Mouse (Mus musculus) intestine, embryonic 15.5 days (tissue): ENCODE data around the gene Ntn4. TPM values are rescaled to one million over a fixed set of nuclear protein-coding genes. Genes with fewer than 3 reads are reported as not detected.

Experiments used
- ATAC-seq: fragments of 200-750 bp; cut with Nextera tagmentation; 2 replicates; pipeline ENCODE4 v1.8.0; 2017; ENCODE audit warnings: moderate TSS enrichment, moderate library complexity
- H3K27ac ChIP-seq: fragments of 300-500 bp; sonication (generic); 2 replicates; pipeline ENCODE4 v1.5.1; 2015; ENCODE audit warnings: mild to moderate bottlenecking, inconsistent platforms
- H3K27me3 ChIP-seq: fragments of 300-500 bp; sonication (generic); replicated peaks from 2 replicates; pipeline ENCODE4 v1.6.1; 2015; ENCODE audit warnings: inconsistent platforms
- H3K36me3 ChIP-seq: fragments of 300-500 bp; sonication (generic); 2 replicates; pipeline ENCODE4 v1.6.1; 2015; ENCODE audit warnings: inconsistent platforms
- H3K4me1 ChIP-seq: fragments of 300-500 bp; sonication (generic); replicated peaks from 2 replicates; pipeline ENCODE4 v1.6.1; 2015; ENCODE audit warnings: inconsistent platforms
- H3K4me2 ChIP-seq: fragments of 300-500 bp; sonication (generic); replicated peaks from 2 replicates; pipeline ENCODE4 v1.6.1; 2015; ENCODE audit warnings: mild to moderate bottlenecking, inconsistent platforms
- H3K4me3 ChIP-seq: fragments of 300-500 bp; sonication (generic); replicated peaks from 2 replicates; pipeline ENCODE4 v1.5.1; 2015; ENCODE audit warnings: inconsistent platforms
- H3K9ac ChIP-seq: fragments of 300-500 bp; sonication (generic); 2 replicates; pipeline ENCODE4 v1.6.1; 2015; ENCODE audit warnings: inconsistent platforms
- H3K9me3 ChIP-seq: fragments of 300-500 bp; sonication (generic); 2 replicates; pipeline ENCODE4 v1.6.1; 2016; ENCODE audit warnings: inconsistent platforms
- WGBS: fragments of 180-500 bp; shearing (Covaris S2); methylation state at CpG from one replicate; pipeline ENCODE4 v1.1.7; 2015; 5-methylcytosine and 5-hydroxymethylcytosine counted together
- polyA plus RNA-seq: library from polyadenylated mRNA; unstranded; fragments of >200 nt; fragmentation: Nextera tagmentation; extraction: Ambion mirVana; gene quantifications from 2 replicates; pipeline ENCODE4 v1.2.1, GENCODE M21; 2015

The Ntn4 gene
- polyA plus RNA-seq, 1 experiment from 2014 or later = 0.29 TPM

DNA sequence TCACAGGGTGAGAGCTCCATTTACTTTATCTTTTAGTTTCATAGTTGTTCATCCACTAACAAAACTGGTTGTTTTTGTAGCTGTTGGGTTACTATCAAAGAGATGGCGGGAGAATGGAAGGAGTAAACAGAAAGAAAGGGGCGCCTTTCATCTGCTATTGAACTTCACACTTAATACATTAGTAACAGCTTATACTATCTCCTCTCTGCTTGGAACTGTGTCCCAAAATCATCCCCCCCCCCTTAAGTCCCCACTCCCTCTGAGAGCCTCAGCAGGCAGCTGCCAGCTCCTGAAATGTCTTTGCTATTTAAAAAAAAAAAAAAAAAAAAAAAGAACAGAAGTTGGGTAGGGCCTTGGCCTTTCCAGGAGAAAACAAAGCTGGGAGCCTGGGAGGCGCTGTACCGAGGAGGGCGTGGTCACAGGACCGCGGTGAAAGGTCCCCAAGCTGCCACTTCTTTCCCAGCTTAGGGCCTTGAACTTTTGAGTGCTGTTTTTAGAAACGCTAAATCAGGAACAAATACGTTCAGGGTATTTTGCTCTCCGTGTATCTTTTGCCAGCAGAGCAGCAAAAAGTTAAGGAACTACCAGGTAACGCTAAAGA is 83.6 kb downstream of the Ntn4 start:
- WGBS = 16% methylated on average over 11 of the region's 11 CpGs
- Histone ChIP-seq H3K4me2 (no peak overlapping the region), H3K27ac (no peak overlapping the region), H3K9me3 (no peaks in the 10 kb centered on the region), H3K4me1 (no peaks in the 10 kb centered on the region), H3K9ac (no peak overlapping the region), H3K36me3 (no peaks in the 10 kb centered on the region), H3K27me3 (no peaks in the 10 kb centered on the region), H3K4me3 (no peak overlapping the region)
- 0 out of 2 replicates have a peak, but pooled peaks have one; percentile 49 for ATAC-seq

DNA sequence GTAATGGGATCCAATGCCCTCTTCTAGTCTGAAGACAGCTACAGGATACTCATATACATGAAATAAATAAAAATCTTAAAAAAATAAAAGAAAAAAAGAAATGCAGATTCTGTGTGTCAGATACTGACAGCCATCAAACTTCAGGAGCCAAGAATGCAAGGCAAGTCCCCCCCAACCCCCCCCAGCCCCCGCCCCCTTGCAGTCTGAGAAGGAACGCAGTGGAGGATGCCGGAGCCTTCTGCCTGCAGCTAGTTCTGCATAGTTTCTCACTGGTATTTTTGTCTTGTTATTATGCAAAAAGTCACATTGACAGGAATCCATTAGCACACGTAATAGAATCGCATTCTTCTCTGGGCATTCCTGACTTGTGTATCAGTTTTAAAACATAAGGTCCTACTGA is 87.7 kb downstream of the Ntn4 start:
- Histone ChIP-seq H3K4me2 (no peak overlapping the region), H3K4me3 (no peak overlapping the region), H3K27me3 (no peaks in the 10 kb centered on the region), H3K4me1 (no peaks in the 10 kb centered on the region), H3K9me3 (no peaks in the 10 kb centered on the region), H3K27ac (no peak overlapping the region), H3K36me3 (no peaks in the 10 kb centered on the region), H3K9ac (no peak overlapping the region)
- no peak for ATAC-seq
- 68% methylated on average over 5 of the region's 5 CpGs for WGBS

DNA sequence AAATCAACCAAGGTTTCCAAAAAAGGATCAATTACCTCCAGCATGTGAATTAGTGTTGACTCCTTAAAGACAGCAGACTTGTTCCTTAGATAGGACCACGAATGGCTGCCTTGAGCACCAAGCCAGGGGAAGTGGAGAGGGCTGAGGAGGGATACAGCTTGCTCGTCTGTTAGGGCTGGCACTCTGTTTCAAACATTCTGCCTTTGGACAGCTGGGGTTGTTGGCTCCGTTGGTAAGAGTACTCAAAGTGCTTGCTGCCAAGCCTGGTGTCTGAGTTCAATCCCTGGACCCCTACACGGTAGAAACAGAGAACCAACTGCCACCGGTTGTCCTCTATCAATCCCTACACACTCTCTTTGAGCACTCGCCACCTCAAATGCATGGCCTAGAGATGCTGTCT is 90.0 kb downstream of the Ntn4 start:
- no peak overlapping the region for H3K4me3 ChIP-seq
- H3K4me2 ChIP-seq = no peak overlapping the region
- H3K36me3 ChIP-seq = no peaks in the 10 kb centered on the region
- 85% methylated on average over 6 of the region's 6 CpGs for WGBS
- H3K27me3 ChIP-seq = no peaks in the 10 kb centered on the region
- H3K4me1 ChIP-seq = no peaks in the 10 kb centered on the region
- no peak overlapping the region for H3K9ac ChIP-seq
- H3K9me3 ChIP-seq = no peaks in the 10 kb centered on the region
- H3K27ac ChIP-seq = no peak overlapping the region
- no peak for ATAC-seq

- ATAC-seq = no peak
- H3K9me3 ChIP-seq = no peaks in the 10 kb centered on the region
- no peaks in the 10 kb centered on the region for H3K36me3 ChIP-seq
- H3K4me3 ChIP-seq = no peak overlapping the region
- no peak overlapping the region for H3K9ac ChIP-seq
- H3K27ac ChIP-seq = no peak overlapping the region
- 73% methylated on average over 9 of the region's 9 CpGs for WGBS
- H3K4me1 ChIP-seq = no peaks in the 10 kb centered on the region
- H3K27me3 ChIP-seq = no peaks in the 10 kb centered on the region
- no peak overlapping the region for H3K4me2 ChIP-seq
Observed at GRCm38 (mm10) chr10:93731248-93731691, 90.8 kb downstream of the Ntn4 start.

DNA sequence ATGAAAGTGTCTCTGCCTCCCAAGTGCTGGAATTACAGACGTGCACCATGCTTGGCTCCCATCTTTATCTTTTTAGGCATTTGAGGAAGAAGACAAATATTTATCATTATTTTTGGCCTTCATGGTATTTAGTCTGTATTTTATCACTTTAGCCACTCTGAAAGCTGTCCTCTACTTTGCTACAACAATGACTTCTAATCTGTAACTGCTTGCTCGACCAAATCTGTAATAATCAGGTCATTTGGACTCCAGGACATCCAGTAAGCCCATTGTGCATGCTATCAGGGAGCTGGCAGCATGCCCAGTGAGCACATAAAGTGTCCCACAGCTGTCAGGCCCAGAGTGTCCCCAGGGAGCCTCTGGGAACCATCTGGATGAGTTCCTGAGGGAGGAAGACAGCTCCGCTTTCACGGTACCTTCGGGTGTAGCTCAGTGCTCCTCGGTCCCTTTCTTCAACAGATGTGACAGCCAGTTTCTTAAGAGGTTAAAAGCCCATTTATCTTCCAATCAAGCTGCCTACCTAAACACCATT is 95.7 kb downstream of the Ntn4 start:
- Histone ChIP-seq H3K9me3 (no peaks in the 10 kb centered on the region), H3K4me3 (no peak overlapping the region), H3K4me1 (no peaks in the 10 kb centered on the region), H3K36me3 (no peaks in the 10 kb centered on the region), H3K4me2 (no peak overlapping the region), H3K27ac (no peak overlapping the region), H3K9ac (no peak overlapping the region), H3K27me3 (no peaks in the 10 kb centered on the region)
- ATAC-seq = 0 out of 2 replicates have a peak, but pooled peaks have one; percentile 25
- 50% methylated on average over 6 of the region's 6 CpGs for WGBS

- no peaks in the 10 kb centered on the region for H3K27me3 ChIP-seq
- no peak overlapping the region for H3K4me3 ChIP-seq
- no peak overlapping the region for H3K4me2 ChIP-seq
- H3K4me1 ChIP-seq = no peaks in the 10 kb centered on the region
- no peak overlapping the region for H3K9ac ChIP-seq
- no peaks in the 10 kb centered on the region for H3K36me3 ChIP-seq
- no peak overlapping the region for H3K27ac ChIP-seq
- no peaks in the 10 kb centered on the region for H3K9me3 ChIP-seq
- 76% methylated on average over 5 of the region's 5 CpGs for WGBS
- ATAC-seq = no peak
Observed at GRCm38 (mm10) chr10:93737080-93737479, 96.6 kb downstream of the Ntn4 start.

- Histone ChIP-seq H3K9ac (no peak overlapping the region), H3K27me3 (no peaks in the 10 kb centered on the region), H3K9me3 (no peaks in the 10 kb centered on the region), H3K4me1 (no peaks in the 10 kb centered on the region), H3K4me2 (no peak overlapping the region), H3K4me3 (no peak overlapping the region), H3K27ac (no peak overlapping the region), H3K36me3 (no peaks in the 10 kb centered on the region)
- ATAC-seq = no peak
- WGBS = 80% methylated on average over 14 of the region's 14 CpGs
Observed at GRCm38 (mm10) chr10:93741446-93742096, 101.1 kb downstream of the Ntn4 start.

- Histone ChIP-seq H3K27me3 (no peaks in the 10 kb centered on the region), H3K4me3 (no peak overlapping the region), H3K4me2 (no peak overlapping the region), H3K4me1 (no peaks in the 10 kb centered on the region), H3K9me3 (no peaks in the 10 kb centered on the region), H3K9ac (no peak overlapping the region), H3K27ac (no peak overlapping the region), H3K36me3 (no peaks in the 10 kb centered on the region)
- 52% methylated on average over 3 of the region's 3 CpGs for WGBS
- no peak for ATAC-seq
Observed at GRCm38 (mm10) chr10:93742097-93742446, 101.6 kb downstream of the Ntn4 start.

DNA sequence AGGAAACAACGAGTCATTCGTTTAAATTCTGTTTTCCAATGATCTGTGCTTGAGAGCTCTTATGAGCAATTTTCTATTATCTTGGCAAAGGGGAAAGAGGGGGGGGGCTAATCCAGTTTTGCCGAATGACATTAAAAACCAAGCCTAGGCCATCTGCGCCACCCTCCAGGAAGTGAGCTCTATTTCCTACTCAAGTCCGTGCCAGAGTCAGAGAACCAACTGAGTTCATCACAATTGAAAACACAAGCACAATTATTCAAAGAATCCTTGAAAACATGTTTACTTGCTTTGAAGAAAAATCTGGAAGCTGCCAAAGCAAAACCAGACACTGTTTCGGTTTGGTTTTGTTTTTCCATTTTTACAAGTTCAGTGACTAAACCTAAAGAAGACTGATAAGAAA is 102.1 kb downstream of the Ntn4 start:
- 78% methylated on average over 6 of the region's 6 CpGs for WGBS
- no peak for ATAC-seq
- no peaks in the 10 kb centered on the region for H3K27me3 ChIP-seq

DNA sequence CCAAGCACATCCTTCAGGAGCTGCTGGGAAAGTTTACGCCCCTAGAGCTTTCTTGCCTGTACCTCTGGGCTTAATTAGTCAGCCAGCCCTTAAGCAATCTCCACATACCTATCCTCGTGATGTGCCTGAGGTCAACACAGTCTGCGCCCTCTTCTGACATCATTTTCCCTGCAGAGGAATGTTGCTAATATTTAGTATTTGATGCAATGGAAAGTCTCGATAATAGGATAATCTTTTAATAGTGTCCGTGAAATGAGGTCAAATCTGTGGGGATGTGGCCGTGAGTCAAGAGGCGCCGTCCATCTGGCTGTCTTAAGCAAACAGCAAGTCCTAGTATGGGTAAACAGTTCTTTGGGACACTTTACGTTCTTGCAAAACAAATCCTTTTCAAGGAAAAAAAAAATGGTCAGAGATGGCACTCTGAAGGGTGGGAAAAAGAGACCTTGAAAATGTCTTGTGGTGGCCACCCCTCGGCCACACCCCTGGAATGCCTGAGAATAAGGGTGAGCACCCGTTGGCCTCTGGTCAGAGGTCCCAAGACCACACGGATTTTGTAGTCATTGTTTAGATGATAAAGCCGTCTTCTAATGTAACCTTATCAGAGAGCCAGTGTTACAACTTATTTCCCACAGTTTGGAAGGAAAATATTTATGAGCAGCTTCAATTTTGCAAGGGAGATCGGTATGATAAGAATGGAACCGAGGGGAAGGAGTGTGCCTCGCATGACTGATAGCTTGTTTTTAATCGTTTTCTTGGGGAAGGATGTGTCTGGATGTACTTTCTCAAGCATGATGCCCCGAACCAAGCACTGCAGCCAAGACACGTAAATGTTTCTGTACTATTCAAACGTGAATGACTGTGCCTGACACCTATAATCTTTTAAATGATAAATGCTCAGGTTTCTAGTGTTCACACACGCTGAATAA is 109.0 kb downstream of the Ntn4 start:
- Histone ChIP-seq H3K4me1 (no peaks in the 10 kb centered on the region), H3K9ac (no peak overlapping the region), H3K4me2 (no peak overlapping the region), H3K27me3 (no peaks in the 10 kb centered on the region), H3K4me3 (no peak overlapping the region), H3K9me3 (no peaks in the 10 kb centered on the region), H3K27ac (no peak overlapping the region), H3K36me3 (no peaks in the 10 kb centered on the region)
- 35% methylated on average over 21 of the region's 21 CpGs for WGBS
- no peak for ATAC-seq

More for the DNA sequence above, 102.1 kb downstream of the Ntn4 start:
- H3K27ac ChIP-seq = no peak overlapping the region
- no peak overlapping the region for H3K4me2 ChIP-seq
- no peaks in the 10 kb centered on the region for H3K9me3 ChIP-seq
- no peaks in the 10 kb centered on the region for H3K36me3 ChIP-seq
- H3K4me3 ChIP-seq = no peak overlapping the region
- H3K9ac ChIP-seq = no peak overlapping the region
- H3K4me1 ChIP-seq = no peaks in the 10 kb centered on the region

GRCm38 (mm10) chr10:93751302-93751701 is 110.8 kb downstream of the Ntn4 start:
- Histone ChIP-seq H3K9ac (no peak overlapping the region), H3K4me3 (no peak overlapping the region), H3K36me3 (no peaks in the 10 kb centered on the region), H3K27ac (no peak overlapping the region), H3K4me2 (no peak overlapping the region), H3K4me1 (no peaks in the 10 kb centered on the region), H3K27me3 (no peaks in the 10 kb centered on the region), H3K9me3 (no peaks in the 10 kb centered on the region)
- no peak for ATAC-seq
- WGBS = 81% methylated on average over 14 of the region's 14 CpGs

DNA sequence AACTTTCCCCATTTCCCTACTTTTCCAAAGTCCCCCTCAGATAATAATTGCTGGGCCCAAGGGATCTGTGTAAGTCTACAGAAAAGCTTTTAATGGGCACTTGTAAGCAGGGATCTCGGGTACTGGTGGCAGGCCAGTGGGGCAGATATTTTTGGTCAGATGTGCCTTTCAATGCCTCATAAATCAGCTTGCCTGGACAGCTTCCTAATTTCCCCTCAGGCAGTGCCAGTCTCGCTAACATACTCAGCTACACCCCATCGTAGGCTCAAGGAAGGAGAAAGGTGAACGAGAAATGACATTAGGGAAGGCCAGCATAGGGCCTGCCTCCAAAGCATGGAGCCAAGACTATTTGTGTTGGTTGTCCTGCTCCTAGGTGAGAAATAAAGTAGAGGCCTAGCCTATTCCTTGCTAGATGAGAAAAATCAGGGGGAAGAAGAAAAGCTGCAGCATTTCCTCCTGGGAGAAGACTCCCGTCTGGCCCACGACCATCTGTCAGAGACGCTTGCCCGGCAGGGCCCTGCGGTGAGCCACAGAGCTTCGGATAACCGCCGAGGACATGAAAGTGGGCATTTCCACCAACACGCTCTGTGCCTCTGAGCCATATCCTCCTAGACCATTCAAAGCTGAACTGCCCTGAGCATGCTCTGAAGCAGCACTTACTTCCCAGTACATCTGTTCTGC is 113.4 kb downstream of the Ntn4 start:
- WGBS = 83% methylated on average over 13 of the region's 13 CpGs
- Histone ChIP-seq H3K27me3 (no peaks in the 10 kb centered on the region), H3K9me3 (no peaks in the 10 kb centered on the region), H3K27ac (no peak overlapping the region), H3K36me3 (no peaks in the 10 kb centered on the region), H3K4me1 (no peaks in the 10 kb centered on the region), H3K4me3 (no peak overlapping the region), H3K9ac (no peak overlapping the region), H3K4me2 (no peak overlapping the region)
- no peak for ATAC-seq
